Mouse (Mus musculus) midbrain, embryonic 10.5 days (tissue): ENCODE results near the gene Adcy9. TPM values are rescaled to one million over a fixed set of nuclear protein-coding genes. Genes with fewer than 3 reads are reported as not detected.

Experiments used
- DNase-seq: peaks from one replicate; pipeline ENCODE4 v3.0.0-alpha.2; 2017; ENCODE audit warnings: low spot score
- H3K27ac ChIP-seq: fragments of 300-500 bp; sonication (generic); replicated peaks from 2 replicates; pipeline ENCODE4 v1.5.1; 2016; ENCODE audit warnings: mild to moderate bottlenecking
- H3K27me3 ChIP-seq: fragments of 300-500 bp; sonication (generic); 2 replicates; pipeline ENCODE4 v1.6.1; 2016; ENCODE audit warnings: low read depth, mild to moderate bottlenecking; ENCODE audit not compliant: poor library complexity, severe bottlenecking
- H3K36me3 ChIP-seq: fragments of 300-500 bp; sonication (generic); 2 replicates; pipeline ENCODE4 v1.6.1; 2016; ENCODE audit warnings: mild to moderate bottlenecking, moderate library complexity
- H3K4me1 ChIP-seq: fragments of 300-500 bp; sonication (generic); 2 replicates; pipeline ENCODE4 v1.6.1; 2016
- H3K4me3 ChIP-seq: fragments of 300-500 bp; sonication (generic); 2 replicates; pipeline ENCODE4 v1.5.1; 2016; ENCODE audit warnings: mild to moderate bottlenecking, moderate library complexity
- H3K9me3 ChIP-seq: fragments of 300-500 bp; sonication (generic); replicated peaks from 2 replicates; pipeline ENCODE4 v1.6.1; 2016; ENCODE audit warnings: mild to moderate bottlenecking
- WGBS: fragments of 180-500 bp; shearing (Covaris S2); methylation state at CpG from one replicate; pipeline ENCODE4 v1.1.7; 2016; 5-methylcytosine and 5-hydroxymethylcytosine counted together
- polyA plus RNA-seq: library from polyadenylated mRNA; unstranded; fragments of >200 nt; fragmentation: Nextera tagmentation; extraction: Ambion mirVana; gene quantifications from 2 replicates; pipeline ENCODE4 v1.2.1, GENCODE M21; 2016

The Adcy9 gene
- polyA plus RNA-seq, 1 experiment from 2014 or later = 0.56 TPM

DNA sequence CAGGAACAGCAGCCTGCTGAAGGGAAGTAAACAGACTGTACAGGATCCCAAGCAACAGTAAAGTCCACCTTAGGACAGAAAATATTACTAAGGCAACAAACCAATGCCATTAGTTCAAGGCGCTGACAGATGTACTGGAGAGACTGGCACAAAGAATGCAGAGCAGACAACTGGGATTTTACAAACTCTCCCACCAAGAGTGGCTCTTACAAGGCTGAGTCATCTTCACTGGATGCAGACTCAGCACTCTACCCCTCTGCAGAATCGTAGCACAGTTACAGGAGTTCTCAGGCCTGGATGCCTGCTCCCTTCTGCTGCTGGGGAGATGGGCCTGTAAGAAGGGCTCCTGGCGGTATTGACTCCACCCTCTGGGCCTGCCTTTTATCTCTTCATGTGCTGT, 99.4 kb downstream of the Adcy9 start:
- WGBS = 67% methylated on average over 3 of the region's 3 CpGs
- Histone ChIP-seq H3K4me3 (no peak overlapping the region), H3K36me3 (no peaks in the 10 kb centered on the region), H3K27ac (no peak overlapping the region), H3K4me1 (peaks cover 9% of the 10 kb centered on the region), H3K9me3 (no peaks in the 10 kb centered on the region), H3K27me3 (no peaks in the 10 kb centered on the region)
- no peak for DNase-seq

DNA sequence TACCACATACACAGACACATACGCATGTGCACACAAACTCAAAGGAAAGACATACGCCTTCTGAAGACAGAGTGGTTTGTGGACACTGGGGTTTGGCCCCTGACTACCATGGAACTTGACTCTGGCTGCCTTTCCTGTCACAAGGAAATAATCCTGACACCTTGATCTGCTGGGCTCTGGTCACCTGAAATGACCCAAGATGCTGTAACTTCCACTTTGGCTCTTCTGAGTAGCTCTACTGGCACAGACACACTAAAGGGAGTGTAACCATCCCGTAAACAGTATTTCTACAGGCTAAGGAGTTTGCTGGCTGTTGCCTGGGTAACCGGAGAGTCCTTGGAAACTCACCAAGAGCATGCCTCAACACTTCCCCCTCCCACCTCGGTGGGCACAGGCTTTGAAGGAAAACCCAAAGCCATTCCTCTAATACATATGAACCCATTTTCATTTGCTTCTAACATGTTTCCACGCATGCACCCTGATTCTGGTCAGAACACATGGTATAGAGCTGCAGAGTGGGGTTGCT, 102.2 kb downstream of the Adcy9 start:
- Histone ChIP-seq H3K9me3 (no peaks in the 10 kb centered on the region), H3K36me3 (no peaks in the 10 kb centered on the region)

DNA sequence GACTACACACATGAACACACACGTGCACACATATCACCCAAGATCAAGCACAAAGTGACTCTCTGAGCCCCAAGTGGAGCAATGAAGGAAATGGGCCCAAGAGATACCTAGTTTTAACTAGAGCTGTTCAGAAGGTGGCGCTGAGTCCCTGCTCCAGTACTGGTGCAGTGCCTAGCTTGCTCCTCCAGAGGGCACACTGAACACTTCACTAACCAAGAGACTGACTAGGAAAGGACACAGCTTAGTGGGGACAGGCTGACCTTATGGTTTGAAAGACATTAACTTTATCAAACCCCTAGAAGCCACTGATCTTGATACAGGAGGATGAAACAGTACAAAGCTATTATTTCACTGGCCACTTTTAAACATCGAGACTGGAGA, 104.2 kb downstream of the Adcy9 start:
- DNase-seq = peak; percentile 71
- Histone ChIP-seq H3K27me3 (no peaks in the 10 kb centered on the region), H3K4me3 (no peak overlapping the region), H3K9me3 (no peaks in the 10 kb centered on the region), H3K27ac (no peak overlapping the region), H3K36me3 (no peaks in the 10 kb centered on the region), H3K4me1 (peaks cover 9% of the 10 kb centered on the region)
- WGBS = 32% methylated on average over 3 of the region's 3 CpGs

More for the DNA sequence above, 102.2 kb downstream of the Adcy9 start:
- no peak for DNase-seq
- WGBS = 76% methylated on average over 6 of the region's 6 CpGs
- Histone ChIP-seq H3K27ac (no peak overlapping the region), H3K4me3 (no peak overlapping the region), H3K4me1 (peaks cover 9% of the 10 kb centered on the region), H3K27me3 (no peaks in the 10 kb centered on the region)

DNA sequence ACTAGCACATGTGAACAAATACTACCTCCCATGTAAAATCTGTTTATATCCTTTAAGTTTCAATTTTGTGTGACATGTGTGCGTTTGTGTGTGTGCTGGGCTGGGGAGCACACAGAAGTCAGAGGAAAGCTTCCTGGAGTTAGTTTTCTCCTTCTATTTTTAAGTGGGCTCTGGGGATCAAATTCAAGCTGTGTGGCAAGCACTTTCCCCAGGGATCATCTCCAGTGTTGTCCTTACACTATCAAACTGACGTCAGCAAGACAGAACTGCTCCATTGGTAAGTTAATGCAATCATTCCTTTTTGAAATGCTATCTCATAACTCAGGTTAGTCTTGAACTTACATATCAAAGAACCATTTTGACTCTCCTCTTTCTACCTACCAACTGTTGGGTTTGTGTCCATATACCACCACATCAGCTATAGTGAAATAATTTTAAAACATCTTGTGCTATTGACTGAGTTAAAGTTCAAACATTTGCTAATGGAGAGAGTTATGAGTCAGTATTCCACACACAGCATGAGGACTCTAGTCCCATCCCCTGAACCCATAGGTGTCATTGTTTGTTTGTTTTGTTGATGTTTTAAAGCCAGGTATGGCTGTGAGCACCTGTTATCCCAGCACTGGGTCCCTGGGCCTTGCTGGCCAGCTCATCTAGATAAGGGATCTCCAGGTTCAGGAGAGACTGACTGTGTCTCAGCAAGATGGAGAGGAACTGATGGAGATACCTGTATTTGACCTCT, 104.8 kb downstream of the Adcy9 start:
- 83% methylated on average over 2 of the region's 2 CpGs for WGBS
- Histone ChIP-seq H3K4me3 (no peak overlapping the region), H3K27me3 (no peaks in the 10 kb centered on the region), H3K27ac (no peak overlapping the region), H3K9me3 (no peaks in the 10 kb centered on the region), H3K36me3 (no peaks in the 10 kb centered on the region), H3K4me1 (peaks cover 9% of the 10 kb centered on the region)
- DNase-seq = no peak

DNA sequence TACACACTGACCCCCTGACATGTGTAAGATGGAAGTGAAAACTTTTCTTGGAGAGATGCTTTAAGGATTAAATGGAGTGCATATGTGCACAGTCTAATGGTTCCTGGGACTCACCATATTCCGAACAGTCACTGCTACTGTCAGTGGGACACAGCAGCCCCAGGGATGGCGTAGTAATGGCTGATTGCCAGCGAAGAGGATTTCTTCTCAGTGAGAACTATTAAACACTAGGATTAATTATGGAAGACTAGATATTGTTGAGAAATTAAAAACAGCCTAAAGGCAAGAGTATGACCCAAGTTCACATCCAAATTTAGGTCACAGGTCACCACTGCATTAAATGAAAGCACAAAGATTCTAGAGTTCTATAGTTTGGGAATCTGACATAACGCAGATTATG, 105.4 kb downstream of the Adcy9 start:
- no peaks in the 10 kb centered on the region for H3K27me3 ChIP-seq
- H3K27ac ChIP-seq = no peak overlapping the region
- peaks cover 9% of the 10 kb centered on the region for H3K4me1 ChIP-seq
- no peak overlapping the region for H3K4me3 ChIP-seq
- H3K36me3 ChIP-seq = no peaks in the 10 kb centered on the region
- DNase-seq = no peak
- 92% methylated on average over 4 of the region's 4 CpGs for WGBS
- no peaks in the 10 kb centered on the region for H3K9me3 ChIP-seq

DNA sequence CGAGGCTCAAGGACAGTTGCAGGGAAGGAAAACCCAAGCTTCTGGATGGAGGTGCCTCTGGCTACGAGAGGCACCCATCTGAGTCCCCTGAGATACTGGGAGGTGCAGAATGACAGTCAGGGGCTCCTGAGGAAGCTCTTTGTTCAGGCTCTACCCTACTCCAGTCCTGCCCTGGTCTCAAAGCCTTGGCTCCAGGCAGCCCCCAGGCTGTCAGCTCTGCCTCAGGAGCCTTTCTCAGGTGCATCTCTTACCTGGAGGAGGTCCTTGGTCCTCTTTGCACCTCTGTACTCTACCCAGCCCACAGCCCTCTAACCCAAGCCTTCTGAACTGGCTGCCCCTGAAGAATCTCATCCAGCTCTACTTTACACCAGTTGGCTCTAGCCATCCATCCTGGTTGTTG, 108.3 kb downstream of the Adcy9 start:
- no peaks in the 10 kb centered on the region for H3K9me3 ChIP-seq
- 66% methylated on average over 2 of the region's 2 CpGs for WGBS

DNA sequence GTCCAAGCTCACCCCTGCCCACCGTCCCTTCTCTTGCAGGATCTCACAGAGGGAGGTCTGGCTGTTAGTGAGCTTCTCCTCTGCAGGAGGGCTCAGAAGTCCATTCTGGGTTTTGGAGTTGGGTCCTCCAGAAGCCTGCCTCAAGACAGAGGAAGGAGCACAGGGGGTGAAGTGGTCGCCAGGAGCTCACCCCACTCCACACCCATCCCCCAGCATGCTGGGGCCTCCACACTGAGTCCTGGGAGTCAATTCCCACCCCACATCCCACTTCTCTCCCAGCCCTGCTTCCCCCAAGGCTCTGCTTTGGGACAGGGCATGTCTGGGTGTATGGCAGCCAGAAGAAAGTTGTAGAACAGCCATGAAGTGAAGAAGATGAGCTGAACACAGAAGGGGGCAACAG, 108.7 kb downstream of the Adcy9 start:
- no peak overlapping the region for H3K4me3 ChIP-seq
- H3K9me3 ChIP-seq = no peaks in the 10 kb centered on the region
- WGBS = 48% methylated on average over 2 of the region's 2 CpGs
- no peaks in the 10 kb centered on the region for H3K27me3 ChIP-seq
- H3K36me3 ChIP-seq = no peaks in the 10 kb centered on the region
- no peak for DNase-seq
- H3K27ac ChIP-seq = no peak overlapping the region
- H3K4me1 ChIP-seq = no peaks in the 10 kb centered on the region

More for the DNA sequence above, 108.3 kb downstream of the Adcy9 start:
- no peak overlapping the region for H3K27ac ChIP-seq
- no peaks in the 10 kb centered on the region for H3K36me3 ChIP-seq
- H3K27me3 ChIP-seq = no peaks in the 10 kb centered on the region
- no peak for DNase-seq
- no peak overlapping the region for H3K4me3 ChIP-seq
- no peaks in the 10 kb centered on the region for H3K4me1 ChIP-seq

DNA sequence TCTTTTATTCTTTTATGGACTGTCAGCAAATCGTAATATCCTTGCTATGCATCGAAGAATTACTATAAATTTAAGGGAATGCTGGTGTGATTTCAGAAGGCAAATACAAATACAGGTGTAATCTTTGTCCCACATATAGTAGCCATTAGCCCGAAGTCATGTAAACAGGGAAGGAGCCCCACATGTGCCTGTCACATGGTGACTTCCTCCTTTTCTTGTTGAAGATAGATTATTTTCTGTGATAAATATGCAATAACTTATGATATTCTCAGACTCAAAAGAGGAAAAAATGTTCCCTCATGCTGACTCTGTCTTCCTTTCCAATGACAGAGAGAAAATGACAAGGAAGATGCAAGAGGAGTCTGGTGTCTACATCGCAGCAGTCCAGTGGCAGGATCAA, 112.5 kb downstream of the Adcy9 start:
- no peaks in the 10 kb centered on the region for H3K4me1 ChIP-seq
- H3K27ac ChIP-seq = no peak overlapping the region
- H3K36me3 ChIP-seq = no peaks in the 10 kb centered on the region
- 91% methylated on average over 4 of the region's 4 CpGs for WGBS
- no peak for DNase-seq
- H3K4me3 ChIP-seq = no peak overlapping the region
- no peaks in the 10 kb centered on the region for H3K9me3 ChIP-seq
- no peaks in the 10 kb centered on the region for H3K27me3 ChIP-seq

DNA sequence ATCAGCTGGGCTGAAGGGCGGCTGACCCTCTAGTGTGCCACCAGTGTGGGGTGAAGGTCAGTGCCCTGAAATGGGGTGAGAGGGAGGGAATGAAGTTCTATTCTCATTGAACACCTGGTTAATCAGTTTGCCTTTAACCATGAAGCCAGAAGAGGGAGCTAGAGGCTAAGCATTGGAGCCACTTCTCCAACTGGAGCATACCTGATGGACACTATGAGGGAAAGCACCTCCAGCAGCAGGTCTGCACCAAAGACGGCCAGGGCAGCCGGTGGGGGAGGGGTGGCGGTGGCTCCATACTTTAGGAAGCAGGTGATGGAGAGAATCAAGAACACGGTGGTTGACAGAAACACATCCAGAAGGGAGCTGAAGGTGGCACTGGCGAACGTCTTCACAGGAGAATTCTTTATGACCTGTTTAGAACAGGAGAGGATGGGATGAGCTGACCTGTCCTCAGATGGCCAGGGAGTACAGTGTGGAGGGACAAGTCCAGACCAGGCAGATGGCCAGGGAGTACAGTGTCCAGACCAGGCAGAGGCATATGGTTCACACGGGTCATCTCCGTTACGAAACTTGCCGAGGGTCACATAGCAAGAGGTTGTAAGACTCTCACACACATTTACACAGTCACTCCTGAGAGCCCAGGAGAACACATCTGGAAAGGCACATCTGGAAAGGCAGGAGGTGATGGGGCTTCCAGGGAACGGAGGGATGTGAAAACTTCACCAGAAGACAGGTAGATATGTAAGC, 115.9 kb downstream of the Adcy9 start:
- no peaks in the 10 kb centered on the region for H3K4me1 ChIP-seq
- H3K9me3 ChIP-seq = no peaks in the 10 kb centered on the region
- no peaks in the 10 kb centered on the region for H3K36me3 ChIP-seq
- WGBS = 73% methylated on average over 12 of the region's 12 CpGs
- no peaks in the 10 kb centered on the region for H3K27me3 ChIP-seq
- no peak overlapping the region for H3K27ac ChIP-seq
- H3K4me3 ChIP-seq = no peak overlapping the region
- no peak for DNase-seq

DNA sequence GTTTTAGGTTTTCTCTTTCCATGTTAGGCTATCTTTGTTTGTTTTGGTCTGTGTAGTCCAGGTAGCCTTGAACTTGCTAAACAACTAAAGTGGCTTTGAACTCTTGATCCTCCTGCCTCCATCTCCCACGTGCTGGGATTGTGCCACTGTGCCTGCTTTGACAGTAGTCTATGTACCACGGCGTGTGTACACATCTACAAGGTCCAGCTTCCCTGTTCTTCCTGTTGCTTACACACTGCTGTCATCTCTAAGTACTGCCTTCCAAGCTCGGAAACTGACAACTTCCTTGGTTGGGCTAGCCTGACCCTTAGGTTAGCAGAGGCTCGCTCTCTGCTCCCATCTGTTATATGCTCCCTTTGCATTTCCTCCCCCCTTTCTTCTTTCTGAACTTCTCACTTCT, 116.7 kb downstream of the Adcy9 start:
- Histone ChIP-seq H3K4me3 (no peak overlapping the region), H3K9me3 (no peaks in the 10 kb centered on the region), H3K4me1 (no peaks in the 10 kb centered on the region), H3K27me3 (no peaks in the 10 kb centered on the region), H3K36me3 (no peaks in the 10 kb centered on the region), H3K27ac (no peak overlapping the region)
- WGBS = 83% methylated on average over 5 of the region's 5 CpGs
- no peak for DNase-seq

DNA sequence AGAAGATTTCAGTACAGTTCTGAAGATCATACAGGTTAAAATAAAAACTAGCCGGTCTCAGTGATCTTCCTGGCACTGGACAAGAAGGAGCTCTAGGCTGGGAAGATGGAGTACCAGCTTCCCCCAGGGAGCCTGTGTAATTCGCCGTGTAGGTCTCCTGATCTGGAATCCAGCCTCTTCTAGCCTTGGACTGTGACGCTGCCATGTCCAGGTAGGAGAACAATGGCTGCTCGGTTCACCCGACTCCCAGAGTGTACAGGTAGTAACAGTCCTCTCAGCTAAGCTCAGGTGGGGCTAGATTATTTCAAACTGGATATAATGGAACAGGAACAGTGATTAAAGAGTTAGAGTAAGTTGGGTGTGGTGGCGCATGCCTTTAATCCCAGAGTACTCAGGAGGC, 120.0 kb downstream of the Adcy9 start:
- Histone ChIP-seq H3K27me3 (no peaks in the 10 kb centered on the region), H3K36me3 (no peaks in the 10 kb centered on the region), H3K4me3 (no peak overlapping the region), H3K4me1 (no peaks in the 10 kb centered on the region), H3K9me3 (no peaks in the 10 kb centered on the region), H3K27ac (no peak overlapping the region)
- DNase-seq = no peak
- WGBS = 92% methylated on average over 7 of the region's 7 CpGs

DNA sequence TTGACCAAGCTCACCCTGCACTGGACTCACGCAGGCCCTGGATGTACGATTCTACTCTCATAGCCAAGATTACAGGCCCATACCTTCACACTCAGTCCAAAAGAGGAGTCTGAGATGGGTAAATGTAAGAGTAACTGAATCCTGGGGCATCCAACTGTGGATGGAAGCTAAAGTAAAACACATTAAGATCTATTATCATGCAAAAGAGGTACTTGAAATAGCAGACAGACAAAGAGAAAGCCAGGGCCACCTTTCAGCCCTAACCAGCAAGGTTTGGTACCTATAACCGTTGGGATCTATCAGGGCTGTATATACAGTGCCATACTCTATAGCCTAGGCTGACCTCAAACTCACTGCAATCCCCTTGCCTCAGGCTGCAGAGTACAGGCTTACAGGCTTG, 127.0 kb downstream of the Adcy9 start:
- H3K9me3 ChIP-seq = no peaks in the 10 kb centered on the region
- H3K27me3 ChIP-seq = no peaks in the 10 kb centered on the region
- no peak for DNase-seq
- no peaks in the 10 kb centered on the region for H3K4me1 ChIP-seq
- no peak overlapping the region for H3K27ac ChIP-seq
- 84% methylated on average over 3 of the region's 3 CpGs for WGBS
- no peak overlapping the region for H3K4me3 ChIP-seq
- H3K36me3 ChIP-seq = no peaks in the 10 kb centered on the region

DNA sequence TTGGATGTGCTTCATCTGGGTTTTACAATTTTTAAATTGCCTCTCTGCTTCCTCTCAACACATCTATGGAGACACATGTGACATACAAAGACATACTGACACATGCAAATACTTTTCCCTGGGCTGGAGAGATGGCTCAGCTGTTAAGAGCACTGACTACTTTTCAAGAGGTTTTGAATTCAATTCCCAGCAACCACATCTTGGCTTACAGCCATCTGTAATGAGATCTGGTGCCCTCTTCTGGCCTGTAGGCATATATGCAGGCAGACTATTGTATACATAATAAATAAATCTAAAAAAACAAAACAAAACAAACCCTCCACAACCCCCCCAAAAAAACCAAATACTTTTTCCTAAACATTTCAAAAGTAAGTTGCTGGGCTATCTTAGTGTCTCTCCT, 130.8 kb downstream of the Adcy9 start:
- Histone ChIP-seq H3K27ac (no peak overlapping the region), H3K4me3 (no peak overlapping the region), H3K4me1 (no peaks in the 10 kb centered on the region), H3K36me3 (no peaks in the 10 kb centered on the region), H3K27me3 (no peaks in the 10 kb centered on the region), H3K9me3 (no peaks in the 10 kb centered on the region)
- no peak for DNase-seq
